Mouse (Mus musculus) embryonic fibroblast, embryonic 13.5 days (primary cell): Measurements from ENCODE around the gene Nfya.
"Not testable (repeated sequence)": the region's sequence is repeated elsewhere in the genome, so short reads cannot be mapped to it uniquely, and the experiment has no call there.

Experiments
- CTCF ChIP-seq: IDR thresholded peaks from 2 replicates; pipeline ENCODE4 v1.5.1; 2011; ENCODE audit warnings: mild to moderate bottlenecking, control low read depth, low read length, moderate library complexity, borderline replicate concordance; ENCODE audit not compliant: insufficient read depth
- POLR2A ChIP-seq: IDR thresholded peaks from 2 replicates; pipeline ENCODE4 v1.6.1; 2011; ENCODE audit warnings: low read depth, mild to moderate bottlenecking, control low read depth, low read length, moderate library complexity

DNA sequence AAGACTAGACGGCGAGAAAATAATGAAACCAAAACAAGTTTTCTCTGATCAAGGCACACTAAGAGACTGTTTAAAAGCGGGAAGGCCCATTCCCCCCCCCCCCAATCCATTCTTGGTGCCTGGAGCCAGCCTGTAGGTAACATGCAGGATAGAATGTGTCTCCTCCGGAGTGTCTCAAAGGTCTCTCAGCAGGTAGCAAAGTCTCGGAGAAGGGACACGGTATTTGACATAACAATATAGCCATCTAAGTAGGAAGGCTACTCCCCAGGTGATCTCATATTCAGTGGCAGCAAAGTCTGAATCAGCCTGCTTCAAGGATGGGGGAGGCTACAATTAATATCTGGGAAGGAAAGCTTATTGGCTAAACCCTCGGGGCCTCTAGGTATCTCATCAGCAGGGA, 56.7 kb downstream of the Nfya start:
- not testable (repeated sequence) for TF ChIP-seq CTCF, POLR2A
